Comparison of ENCODE assay signal across 8 mouse cellular contexts in the genomic region with DNA sequence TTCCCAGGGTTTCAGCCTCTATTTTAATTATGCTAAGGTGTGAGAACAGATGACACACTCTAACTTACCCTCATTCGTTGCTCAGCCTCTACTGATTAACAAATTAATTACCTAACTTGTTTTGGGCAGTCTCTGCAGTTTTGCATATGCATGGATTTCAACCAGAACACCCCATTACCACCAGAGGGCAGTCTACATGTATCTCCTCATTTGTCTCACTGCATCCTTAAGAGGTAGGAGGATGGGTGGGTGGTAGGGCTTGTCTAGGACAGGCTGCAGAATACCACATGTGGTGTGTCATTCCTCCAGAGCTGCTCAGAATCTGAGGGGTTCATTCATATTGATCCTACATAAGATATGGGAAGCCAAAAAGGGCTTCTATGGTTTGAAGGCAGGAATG. TPM values are rescaled to one million over a fixed set of nuclear protein-coding genes. Genes with fewer than 3 reads are reported as not detected.
DNase-seq lines count a peak whose midpoint lies in the region; ATAC-seq lines count a peak whose summit lies in the region.

No protein-coding gene starts in this region.

- no peak overlapping the region for H3K4me2 ChIP-seq in heart, embryonic 11.5 days

- H3K4me1 ChIP-seq in heart, embryonic 11.5 days (ENCODE audit: control insufficient read depth, insufficient read depth, low read length), result no peaks in the 10 kb centered on the region

- no peak overlapping the region for H3K4me3 ChIP-seq in heart, embryonic 11.5 days (ENCODE audit: low read depth, low read length)

- WGBS in heart, embryonic 11.5 days (ENCODE audit: insufficient replicate concordance), result 14% methylated on average over 1 of the region's 1 CpGs

- no peaks in the 10 kb centered on the region for H3K36me3 ChIP-seq in heart, embryonic 11.5 days (ENCODE audit: control insufficient read depth, insufficient read depth, low read length)
- H3K36me3 ChIP-seq in splenic B cell, adult 2 months (ENCODE audit: control insufficient read depth, insufficient read depth, low read length, poor library complexity, severe bottlenecking), result peaks cover 23% of the 10 kb centered on the region

- no peaks in the 10 kb centered on the region for H3K9me3 ChIP-seq in heart, embryonic 11.5 days (replicated peaks; ENCODE audit: control insufficient read depth, low read length)

- no peak overlapping the region for H3K9ac ChIP-seq in heart, embryonic 11.5 days (ENCODE audit: low read depth, low read length)

- peak; percentile 32 to 64 for DNase-seq in heart, adult 18-20 months
- DNase-seq in urinary bladder, postnatal 14 days (ENCODE audit: low spot score), result peak; percentile 29
- no peak for DNase-seq in urinary bladder, adult 18-20 months (ENCODE audit: low spot score in 2 of 2)
- DNase-seq in embryo, embryonic 10 days (ENCODE audit: low spot score), result peak; percentile 71
- DNase-seq in layer of hippocampus, adult 9-11 months, result peak; percentile 44
- peak; percentile 72 for DNase-seq in splenic B cell, adult 2 months (ENCODE audit: low read depth, low spot score)
- DNase-seq in urinary bladder, postnatal 10 days (ENCODE audit: low spot score), result no peak

- H3K27me3 ChIP-seq in heart, embryonic 11.5 days (ENCODE audit: control insufficient read depth, insufficient read depth, low read length), result no peaks in the 10 kb centered on the region
- no peaks in the 10 kb centered on the region for H3K27me3 ChIP-seq in splenic B cell, adult 2 months (ENCODE audit: control insufficient read depth, insufficient read depth, low read length, poor library complexity, severe bottlenecking)

- no peak overlapping the region for H3K27ac ChIP-seq in heart, embryonic 11.5 days (ENCODE audit: low read depth, low read length)

- ATAC-seq in heart, embryonic 11.5 days (replicated peaks; ENCODE audit: insufficient number of reproducible peaks, low FRiP score, low TSS enrichment), result no peak

RNA-seq across cellular contexts. Expression of gene Parp14, which starts 31.7 kb away (rescaled TPM):
- 10 to 100 TPM; 12.2 to 12.9 TPM for total RNA-seq in heart, adult 18-20 months (2021)
- 0.29 and 0.35 TPM in 2 replicates for polyA plus RNA-seq in heart, embryonic 11.5 days (2014; fragmentation: Nextera tagmentation; extraction: Ambion mirVana)

Comparison
In these comparisons a context has a peak if more than half of its experiments do, and no peak if none do; other contexts are left out.
1. DNase-seq: peak in heart, adult 18-20 months (2 of 2), urinary bladder, postnatal 14 days (single experiment), embryo, embryonic 10 days (single experiment), layer of hippocampus, adult 9-11 months (single experiment) and splenic B cell, adult 2 months (single experiment); none in urinary bladder, adult 18-20 months (0 of 2) and urinary bladder, postnatal 10 days (single experiment).